Mouse (Mus musculus) adrenal gland, postnatal 10 days (tissue): ENCODE results near the gene Bpifa5. TPM values are rescaled to one million over a fixed set of nuclear protein-coding genes. Genes with fewer than 3 reads are reported as not detected.
"Not testable (repeated sequence)": the region's sequence is repeated elsewhere in the genome, so short reads cannot be mapped to it uniquely, and the experiment has no call there.

Source experiments
- DNase-seq: peaks from one replicate; pipeline ENCODE4 v3.0.0; 2021; ENCODE audit warnings: mixed read lengths
- long read RNA-seq, 2 experiments: library from polyadenylated mRNA; stranded (forward); transcript quantifications; one replicate each; pipeline ENCODE4 v2.0.0; 2021
- total RNA-seq, 2 experiments: library from RNA; stranded (reverse); gene quantifications; 2 replicates each; pipeline ENCODE4 v1.2.3; 2021

Gene Bpifa5
- not detected for total RNA-seq
- long read RNA-seq, experiment 1, result 0 reads
- long read RNA-seq, experiment 2, result 0 reads

DNA sequence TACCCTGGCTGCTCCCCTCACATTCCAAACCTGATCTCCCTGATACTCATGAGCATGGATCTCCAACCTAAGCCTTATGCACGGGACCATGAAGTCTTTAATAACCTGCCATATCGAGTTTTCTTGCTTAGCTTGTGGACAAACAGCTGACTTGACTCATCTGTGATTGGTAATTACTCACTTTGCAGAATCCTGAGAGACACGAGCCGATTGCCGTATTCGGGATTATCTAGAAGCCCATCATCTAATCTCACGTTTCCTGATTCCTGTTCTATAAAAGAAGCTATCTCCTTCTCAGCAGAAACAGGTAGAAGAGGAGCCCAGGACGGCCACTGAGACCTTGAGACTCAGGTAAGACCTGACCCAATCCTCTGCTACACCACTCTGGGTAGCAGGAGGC is at the start of gene Bpifa5:
Bpifa5 (plus strand) TSS at position 301 of the 400 bp plus-strand sequence.
- DNase-seq, result no peak

DNA sequence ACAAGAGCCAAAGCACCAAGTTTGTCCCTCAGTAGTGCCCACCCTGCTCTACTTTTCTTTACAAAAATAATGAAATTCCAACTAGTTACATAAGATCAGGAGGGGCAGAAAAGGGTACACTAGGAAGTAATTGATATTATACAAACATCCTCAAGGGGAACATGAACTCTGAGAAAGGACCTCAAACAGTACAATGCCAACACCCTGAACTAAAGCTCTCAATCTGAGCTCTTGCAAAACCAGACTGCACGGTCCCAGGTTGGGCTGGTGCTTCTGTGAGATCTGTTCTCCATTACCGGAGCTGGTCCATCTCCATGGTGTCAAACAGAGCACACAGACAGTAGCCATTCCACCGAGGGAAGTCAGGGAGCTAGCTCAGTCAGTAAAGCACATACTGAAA is 45.0 kb upstream of the Bpifa5 start:
- DNase-seq, result no peak

DNA sequence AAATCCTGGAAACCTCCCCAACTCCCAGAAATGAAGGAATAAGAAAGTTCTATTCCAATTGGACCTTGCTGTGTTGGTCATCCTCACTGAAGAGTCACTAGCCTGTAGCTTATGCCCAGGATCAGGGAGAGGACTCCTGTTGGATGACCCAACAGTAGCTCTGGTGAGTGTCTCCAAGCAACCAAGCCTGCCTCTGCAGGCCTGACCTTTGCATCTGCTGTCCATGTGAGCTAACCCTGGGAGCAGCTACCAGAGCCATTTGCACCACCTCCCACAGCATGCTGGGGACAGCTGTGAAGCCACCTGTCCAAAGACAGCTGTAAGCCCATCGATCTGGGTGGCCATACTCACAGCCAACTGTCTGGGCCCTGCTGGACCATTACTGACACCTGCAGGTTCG is 32.3 kb upstream of the Bpifa5 start, which contains the start of gene Bpifa3:
Bpifa3 (plus strand) TSS at position 217 of the 400 bp plus-strand sequence.
- DNase-seq, result no peak

DNA sequence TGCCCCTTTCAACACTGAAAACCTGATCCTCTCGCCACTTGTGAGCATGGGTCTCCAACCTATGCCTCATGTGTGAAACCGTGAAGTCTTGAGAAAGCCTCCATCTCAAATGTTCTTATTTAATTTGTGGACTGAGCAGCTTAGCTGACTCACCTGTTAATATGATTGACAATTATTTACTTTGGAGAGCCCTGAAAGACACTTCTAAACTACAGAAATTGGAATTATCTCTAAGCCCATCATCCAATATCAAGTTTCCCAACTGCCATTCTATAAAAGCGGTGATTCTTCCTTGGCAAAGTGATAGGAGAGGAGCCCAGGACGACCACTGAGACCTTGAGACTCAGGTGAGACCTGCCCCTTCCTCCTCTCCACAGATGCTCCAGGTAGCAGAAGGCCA is 19.8 kb upstream of the Bpifa5 start, which contains the start of gene Bpifa1:
Bpifa1 (plus strand) TSS at position 301 of the 400 bp plus-strand sequence.
- DNase-seq, result no peak

DNA sequence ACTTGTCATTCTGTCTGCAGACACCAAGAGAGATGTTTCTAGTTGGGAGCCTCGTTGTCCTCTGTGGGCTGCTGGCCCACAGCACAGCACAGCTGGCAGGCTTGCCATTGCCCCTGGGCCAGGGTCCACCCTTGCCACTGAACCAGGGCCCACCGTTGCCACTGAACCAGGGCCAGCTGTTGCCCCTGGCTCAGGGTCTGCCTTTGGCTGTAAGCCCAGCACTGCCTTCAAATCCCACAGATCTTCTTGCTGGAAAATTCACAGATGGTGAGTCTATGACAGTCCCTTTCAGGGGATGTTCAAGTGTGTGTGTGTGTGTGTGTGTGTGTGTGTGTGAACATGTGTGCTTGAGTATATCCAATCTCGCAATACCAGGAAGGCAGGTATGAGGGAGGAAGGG is 18.7 kb upstream of the Bpifa5 start:
- no peak for DNase-seq

DNA sequence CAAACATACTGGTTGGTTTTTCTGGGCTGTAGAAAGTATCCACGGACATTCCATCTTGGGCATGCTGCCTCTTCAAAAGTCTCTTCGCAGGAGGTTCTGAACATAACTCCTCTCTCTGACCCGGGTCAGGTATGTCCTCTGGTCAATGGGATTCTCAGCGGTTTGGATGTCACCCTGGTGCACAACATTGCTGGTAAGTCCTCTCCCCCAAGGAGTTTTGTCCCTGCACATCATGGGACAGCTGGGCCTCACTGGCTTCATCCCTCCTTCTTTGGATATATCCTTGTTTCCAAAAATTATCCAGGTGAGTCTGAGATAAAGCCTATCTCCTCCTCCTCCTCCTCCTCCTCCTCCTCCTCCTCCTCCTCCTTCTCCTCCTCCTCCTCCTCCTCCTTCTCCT is 14.9 kb upstream of the Bpifa5 start:
- DNase-seq, result no peak

DNA sequence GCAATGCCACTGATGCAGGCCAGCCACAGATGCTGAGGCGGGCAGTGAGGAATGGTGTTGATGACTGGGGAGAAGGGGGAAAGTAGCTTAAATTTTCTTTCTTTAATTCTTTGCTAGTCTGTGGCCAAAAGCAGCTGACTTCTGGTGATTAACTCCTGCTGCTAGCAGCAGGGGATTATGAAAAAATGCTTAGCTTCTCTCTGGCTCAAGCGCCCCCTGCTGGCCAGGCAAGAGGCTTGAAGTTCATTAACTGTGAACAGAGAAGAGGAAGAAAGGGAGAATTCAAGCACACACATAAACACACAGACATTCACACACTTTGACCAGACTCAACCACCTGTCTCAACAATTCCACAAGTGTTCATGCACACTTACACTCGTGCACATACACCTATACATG is 4.0 kb upstream of the Bpifa5 start:
- peak; percentile 60 for DNase-seq

DNA sequence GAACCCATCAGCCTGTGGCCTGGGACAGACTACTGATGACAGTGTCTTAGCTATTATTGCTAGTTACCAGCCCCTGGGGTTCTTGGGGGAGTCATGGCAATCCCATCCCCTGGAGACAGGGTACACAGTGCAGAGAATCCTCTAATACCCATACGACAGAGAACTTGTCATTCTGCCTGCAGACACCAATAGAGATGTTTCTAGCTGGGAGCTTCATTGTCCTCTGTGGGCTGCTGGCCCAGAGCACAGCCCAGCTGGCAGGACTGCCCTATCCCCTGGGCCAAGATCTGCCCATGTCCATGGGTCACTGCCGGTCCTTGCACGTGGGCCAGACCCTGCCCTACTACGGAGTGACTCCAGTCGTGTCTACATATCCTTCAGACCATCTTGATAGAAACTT is 899 bp downstream of the Bpifa5 start:
- no peak for DNase-seq

DNA sequence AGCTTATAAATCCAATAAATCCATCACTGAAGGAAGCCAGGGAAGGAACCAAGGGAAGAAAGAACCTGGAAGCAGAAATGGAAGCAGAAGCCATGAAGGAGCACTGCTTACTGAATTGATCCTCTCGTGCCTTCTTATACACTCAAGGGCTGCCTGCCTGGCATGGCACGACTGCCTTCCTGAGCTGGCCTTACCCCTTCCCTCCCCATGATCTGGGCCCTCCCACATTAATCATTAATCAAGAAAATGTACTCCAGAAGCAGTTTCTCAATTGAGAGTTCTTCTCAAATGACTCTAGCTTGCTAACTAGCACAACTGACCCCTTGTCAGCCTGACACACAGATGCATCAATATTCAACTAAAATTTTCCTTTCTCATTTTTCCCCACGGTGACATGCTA is 6.8 kb downstream of the Bpifa5 start:
- no peak for DNase-seq

DNA sequence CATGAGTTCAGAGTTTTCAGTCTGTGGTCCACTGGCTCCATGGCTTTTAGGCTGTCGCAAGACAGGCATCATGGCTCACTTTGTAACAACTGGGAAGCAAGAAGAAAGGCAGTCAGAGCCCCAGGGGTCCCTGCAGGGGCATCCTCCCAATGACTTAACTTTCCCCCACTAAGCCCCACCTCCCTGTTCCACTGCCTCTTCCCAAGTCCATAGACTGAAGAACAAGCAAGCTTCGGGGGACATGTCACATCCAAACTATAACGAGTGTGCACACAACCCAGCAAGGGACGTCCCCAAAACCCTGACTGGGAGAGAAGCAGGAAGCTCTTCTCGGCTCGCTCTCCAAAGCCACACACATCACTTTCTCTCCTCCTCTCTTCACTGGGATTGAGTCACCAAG is 9.2 kb downstream of the Bpifa5 start:
- no peak for DNase-seq

DNA sequence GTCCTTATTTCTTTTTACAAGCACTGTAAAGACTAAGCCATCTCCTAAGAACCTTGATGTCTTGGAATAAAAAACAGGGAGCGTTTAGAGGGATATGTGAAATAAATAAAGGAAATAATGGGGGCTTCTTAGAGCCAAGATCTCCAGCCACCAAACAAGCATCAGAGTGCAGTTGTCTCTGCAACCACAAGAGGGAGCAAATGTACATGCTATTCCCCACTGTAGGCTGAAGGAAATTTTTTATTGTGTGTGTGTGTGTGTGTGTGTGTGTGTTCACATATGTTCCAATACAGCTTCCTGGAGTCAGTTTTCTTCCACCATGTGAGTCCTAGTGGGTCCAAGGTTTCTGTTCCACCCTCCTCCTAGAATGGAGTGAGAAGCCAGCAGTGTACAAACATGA is 10.9 kb downstream of the Bpifa5 start:
- peak; percentile 54 for DNase-seq

DNA sequence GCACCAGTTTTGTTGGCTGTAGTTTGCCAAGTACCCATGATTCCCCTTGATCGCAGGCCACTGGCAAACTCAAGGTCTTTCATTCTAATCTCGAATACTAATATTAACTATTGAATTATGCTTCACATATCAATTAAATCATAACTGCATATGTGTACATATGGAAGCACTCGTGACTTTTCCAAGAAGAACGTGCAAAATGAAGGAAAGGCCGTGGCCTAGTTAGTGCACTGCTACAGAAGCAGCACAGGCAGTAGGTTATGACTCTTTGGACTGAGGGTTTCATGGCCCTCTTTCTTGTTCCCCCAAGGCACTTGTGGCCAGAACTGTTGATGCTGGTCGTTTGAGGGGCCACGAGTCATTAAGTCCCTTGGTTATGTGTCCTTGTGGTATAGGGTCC is 19.5 kb downstream of the Bpifa5 start:
- not testable (repeated sequence) for DNase-seq

DNA sequence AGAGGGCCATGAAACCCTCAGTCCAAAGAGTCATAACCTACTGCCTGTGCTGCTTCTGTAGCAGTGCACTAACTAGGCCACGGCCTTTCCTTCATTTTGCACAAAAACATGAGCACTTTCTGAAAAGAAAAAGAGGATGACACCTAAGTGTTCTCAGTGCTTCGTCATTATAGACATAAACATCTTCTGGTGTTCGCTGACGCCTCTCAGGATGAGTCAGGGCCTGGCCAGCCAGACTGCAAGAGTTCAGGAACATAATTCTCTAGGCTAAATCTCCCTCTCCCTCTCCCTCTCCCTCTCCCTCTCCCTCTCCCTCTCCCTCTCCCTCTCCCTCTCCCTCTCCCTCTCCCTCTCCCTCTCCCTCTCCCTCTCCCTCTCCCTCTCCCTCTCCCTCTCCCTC is 20.7 kb downstream of the Bpifa5 start:
- DNase-seq, result not testable (repeated sequence)

DNA sequence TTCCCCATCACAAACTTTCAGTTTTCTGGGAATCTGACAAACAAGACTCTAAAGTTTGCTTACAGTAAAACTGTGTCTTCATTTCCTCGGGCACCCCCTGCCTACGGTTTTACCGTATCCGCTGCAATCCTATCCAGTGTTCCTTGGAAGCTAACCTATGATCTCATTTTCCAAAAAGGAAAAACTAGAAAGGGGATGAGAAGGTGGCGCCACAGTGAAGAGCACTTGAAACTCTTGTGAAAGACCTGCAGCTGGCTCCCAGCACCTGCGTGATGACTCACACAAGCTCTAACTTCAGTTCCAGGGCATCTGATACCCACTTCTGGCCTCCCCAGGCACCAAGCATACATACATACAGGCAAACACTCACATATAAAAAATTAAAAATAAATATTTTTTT is 22.9 kb downstream of the Bpifa5 start:
- DNase-seq, result no peak

DNA sequence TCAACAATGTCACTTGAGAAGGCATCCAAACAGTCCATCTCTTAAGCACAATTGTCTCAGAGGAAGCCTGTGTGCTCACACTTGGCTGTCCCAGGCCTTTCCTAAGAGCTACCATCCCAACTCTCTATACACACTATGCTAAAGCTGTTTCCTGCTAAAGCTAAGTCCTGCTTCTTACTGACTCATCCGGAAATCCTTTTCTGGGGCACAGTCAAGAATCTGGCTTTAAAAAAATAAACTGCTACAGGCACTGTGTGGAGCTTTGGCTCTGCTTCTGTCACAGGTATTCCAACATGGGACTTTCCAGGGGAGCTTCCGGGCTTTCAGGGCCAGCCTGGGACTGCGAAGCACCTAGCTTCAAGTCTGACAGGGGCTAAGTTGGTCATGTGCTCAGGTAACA is 23.3 kb downstream of the Bpifa5 start:
- no peak for DNase-seq

DNA sequence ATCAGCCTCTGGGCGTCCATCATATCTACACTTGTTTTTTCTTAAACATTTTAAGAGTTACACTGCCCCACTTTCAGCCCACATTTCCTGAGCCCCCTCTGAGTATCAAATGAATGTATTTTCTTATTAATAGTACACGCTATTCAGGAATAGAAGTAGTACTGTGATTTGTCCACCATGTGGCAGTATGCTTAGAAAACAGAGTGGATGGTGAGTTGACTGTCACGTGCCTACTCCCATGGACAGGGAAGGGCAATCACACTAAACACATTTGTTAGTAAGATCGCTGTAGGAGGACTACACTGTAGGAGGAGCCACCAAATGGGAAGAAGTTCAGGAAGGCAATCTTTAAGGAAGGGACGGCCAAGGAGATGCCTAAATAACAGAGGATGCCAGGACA is 25.1 kb downstream of the Bpifa5 start:
- peak; percentile 25 for DNase-seq

DNA sequence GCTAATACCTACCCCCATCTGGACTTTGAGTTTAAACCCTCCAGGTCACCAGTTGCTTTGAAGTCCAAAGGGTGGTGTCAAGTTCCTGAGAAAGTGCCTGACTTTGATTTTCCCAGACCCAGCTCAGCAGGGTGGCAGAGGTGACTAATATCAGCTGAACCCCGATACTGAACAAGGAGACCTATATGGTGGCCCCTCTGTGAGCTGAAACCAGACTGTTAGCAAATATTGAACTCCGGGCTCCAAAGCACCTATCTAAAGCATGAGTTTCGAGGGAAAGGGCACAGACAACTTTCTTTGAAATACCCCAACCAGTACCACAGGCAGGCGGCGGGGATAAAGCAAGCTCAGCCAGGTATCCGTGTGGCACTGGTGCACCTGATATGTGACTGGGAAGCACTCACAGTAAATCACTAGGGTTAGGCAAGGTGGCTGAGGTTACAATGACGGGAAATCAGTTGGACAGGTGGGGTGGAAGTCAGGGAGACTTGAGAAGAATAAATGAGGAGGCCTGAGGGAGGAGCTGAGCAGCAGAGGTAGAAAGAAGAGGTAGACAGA is 27.5 kb downstream of the Bpifa5 start:
- DNase-seq, result no peak

DNA sequence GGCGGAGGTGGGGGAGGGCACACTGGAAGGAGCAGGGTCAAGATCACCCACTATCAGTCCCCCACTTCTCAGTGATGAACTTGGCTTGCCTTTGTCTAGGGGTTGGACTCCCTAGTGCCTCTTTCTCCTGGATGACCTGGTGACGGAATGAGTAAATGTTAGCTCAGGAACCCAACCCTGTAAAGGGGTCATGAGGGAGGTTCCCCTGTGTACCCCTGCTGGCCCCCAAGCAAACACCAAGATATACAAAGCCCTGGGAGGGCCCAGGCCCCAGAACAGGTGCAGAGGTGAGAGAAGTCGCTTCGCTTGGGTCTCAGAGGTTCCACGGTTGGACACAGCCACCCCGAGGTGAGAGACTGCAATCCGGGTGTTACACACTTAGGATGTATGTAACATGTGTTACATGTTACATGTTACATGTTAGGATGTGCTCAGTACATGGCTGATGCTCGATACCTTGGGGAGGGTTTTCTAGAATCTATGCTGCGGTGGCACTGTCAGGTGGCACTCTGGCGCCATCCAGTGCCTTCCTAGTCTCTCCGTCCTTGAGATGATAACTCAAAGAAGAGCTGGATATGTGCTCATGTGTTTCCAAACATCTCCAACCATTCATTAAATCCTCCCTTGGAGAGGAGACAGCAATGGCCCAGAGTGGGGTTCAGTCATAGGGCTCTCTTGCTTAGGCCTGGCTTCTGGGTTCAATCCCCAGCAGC is 28.3 kb downstream of the Bpifa5 start, which contains the start of gene Bpifb1:
Bpifb1 (plus strand) TSS at position 273 of the 713 bp plus-strand sequence.
- no peak for DNase-seq

DNA sequence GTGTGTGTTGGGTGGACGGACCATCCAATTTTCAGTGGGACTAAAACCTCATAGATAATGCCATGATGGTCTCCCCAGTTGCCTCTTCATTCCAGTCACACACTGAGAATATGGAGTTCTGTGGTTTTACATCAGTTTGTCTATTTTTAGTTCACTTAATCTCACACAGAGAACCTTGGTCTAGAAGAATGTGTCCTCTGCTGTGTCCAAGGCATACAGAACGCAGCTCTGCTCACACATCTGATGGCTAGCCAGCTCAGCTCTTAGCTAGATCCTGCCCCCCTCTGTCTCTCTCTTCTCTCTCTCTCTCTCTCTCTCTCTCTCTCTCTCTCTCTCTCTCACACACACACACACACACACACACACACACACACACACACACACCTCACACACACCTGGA is 29.7 kb downstream of the Bpifa5 start:
- DNase-seq, result no peak

DNA sequence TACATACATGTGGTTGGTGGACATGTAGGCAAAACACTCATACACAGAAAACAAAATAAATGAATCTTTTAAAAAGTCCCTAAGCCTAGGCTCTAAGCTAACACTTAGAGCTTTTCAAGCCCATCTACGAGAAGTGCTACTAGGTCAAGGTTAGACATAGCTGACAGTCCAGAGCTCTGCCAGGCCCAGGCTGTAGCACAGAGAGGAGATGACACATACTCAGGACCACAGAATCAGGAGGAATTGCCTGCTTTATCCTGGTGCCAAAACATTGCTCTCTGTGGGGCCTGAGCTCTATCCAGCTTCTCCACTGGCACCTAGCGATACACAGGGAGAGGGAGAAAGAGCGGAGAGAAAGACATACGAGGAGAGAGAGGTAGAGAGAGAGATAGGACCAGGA is 30.7 kb downstream of the Bpifa5 start:
- DNase-seq, result no peak

DNA sequence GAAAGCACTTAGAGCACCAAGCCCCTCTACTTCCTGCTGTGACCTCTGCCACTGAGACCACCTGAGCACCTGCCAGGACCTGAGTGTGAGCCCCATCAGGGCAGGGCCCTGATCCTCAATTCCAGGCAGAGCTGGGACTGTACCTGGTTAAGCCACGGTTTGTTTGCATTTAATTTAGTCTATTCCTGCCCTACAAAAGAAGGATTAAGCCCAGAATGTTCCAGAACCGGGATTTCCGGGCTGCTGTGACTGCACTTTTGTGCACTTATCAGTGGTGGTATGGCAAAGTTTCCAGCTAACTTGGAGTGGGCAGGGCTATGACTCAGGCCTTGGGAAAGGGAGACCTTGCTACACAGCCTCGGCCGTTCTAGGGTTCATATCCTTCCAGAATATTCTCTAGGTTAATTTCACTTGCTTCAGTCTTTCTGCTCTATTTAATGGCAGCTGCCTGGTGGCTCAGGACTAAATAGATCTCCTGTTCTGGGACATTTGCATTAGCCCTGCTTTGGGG is 31.6 kb downstream of the Bpifa5 start:
- peak; percentile 41 for DNase-seq

DNA sequence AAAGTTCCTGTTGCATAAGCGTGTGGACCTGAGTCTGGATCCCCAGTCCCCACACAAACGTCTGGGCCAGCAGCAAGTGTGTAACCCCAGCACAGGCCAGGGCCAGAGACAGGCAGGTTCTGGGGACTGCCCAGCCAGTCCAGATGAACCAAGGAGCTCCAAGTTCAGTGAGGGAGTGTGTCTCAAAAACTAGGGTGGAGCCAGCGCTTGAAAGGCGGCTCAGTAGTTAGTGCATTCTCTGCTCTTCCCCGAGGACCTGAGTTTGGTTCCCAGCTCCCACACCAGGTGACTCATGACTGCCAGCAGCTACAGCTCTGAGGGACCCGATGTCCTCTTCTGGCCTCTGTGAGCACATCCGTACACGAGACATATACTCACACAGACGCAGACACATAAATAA is 34.6 kb downstream of the Bpifa5 start:
- DNase-seq, result no peak

DNA sequence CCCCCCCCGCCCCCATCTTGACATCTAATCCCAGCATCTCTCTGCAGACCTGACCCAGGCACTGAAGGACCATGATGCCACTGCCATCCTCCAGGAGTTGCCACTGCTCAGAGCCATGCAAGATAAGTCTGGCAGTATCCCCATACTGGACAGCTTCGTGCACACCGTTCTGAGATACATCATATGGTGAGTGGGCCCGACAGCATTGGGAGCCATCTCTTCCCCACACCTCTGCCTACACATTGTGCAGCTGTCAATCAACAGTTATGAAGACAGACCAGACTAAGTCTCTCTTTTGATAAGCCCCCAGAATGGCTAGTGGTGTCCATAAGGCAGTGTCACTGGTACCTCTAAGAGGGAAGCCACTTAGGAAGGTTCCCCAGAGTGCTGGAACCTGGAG is 42.2 kb downstream of the Bpifa5 start:
- no peak for DNase-seq

DNA sequence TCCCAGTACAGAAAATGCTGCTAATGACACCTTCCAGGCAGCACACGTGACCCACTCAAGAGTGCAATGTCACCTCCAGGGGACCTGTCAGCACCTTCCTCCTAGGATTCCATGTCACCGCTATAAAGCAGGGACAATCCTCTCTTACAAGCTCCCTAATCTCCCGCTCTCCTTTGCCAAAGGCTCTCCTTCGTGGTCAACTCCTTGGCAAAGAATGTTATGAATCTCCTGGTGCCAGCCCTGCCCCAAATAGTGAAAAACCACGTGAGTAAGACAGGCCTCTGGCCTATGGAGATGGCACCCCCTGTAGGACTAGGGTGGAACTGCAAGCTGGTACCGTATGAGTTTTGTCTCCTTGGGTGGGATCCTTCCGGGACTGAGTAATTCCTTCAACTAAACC is 44.5 kb downstream of the Bpifa5 start:
- peak; percentile 75 for DNase-seq
